Mouse (Mus musculus) cerebellum, adult 2 months (tissue): ENCODE measurements around the gene Dock9. TPM values are rescaled to one million over a fixed set of nuclear protein-coding genes. Genes with fewer than 3 reads are reported as not detected.

Source experiments
- DNase-seq, 2 experiments: peaks; one replicate each; pipeline ENCODE4 v3.0.0; 2021
- H3K27ac ChIP-seq: fragments of 200-500 bp; 2 replicates; pipeline ENCODE4 v1.5.1; 2012; ENCODE audit warnings: low read length, control low read depth, inconsistent platforms; ENCODE audit not compliant: insufficient read depth
- H3K27me3 ChIP-seq: fragments of 200-500 bp; 2 replicates; pipeline ENCODE4 v1.6.1; 2012; ENCODE audit warnings: inconsistent platforms, mild to moderate bottlenecking, low read length, moderate library complexity; ENCODE audit not compliant: control insufficient read depth, insufficient read depth
- H3K4me1 ChIP-seq: fragments of 200-500 bp; 2 replicates; pipeline ENCODE4 v1.6.1; 2011; ENCODE audit warnings: low read length; ENCODE audit not compliant: control insufficient read depth, insufficient read depth
- H3K4me3 ChIP-seq: fragments of 200-500 bp; replicated peaks from 2 replicates; pipeline ENCODE3; 2011; ENCODE audit warnings: mild to moderate bottlenecking, low read depth, low read length, control low read depth; ENCODE audit not compliant: insufficient read depth
- CTCF ChIP-seq: fragments of 200-500 bp; IDR thresholded peaks from 2 replicates; pipeline ENCODE4 v1.5.1; 2011; ENCODE audit warnings: low read depth, mild to moderate bottlenecking, control low read depth, low read length, moderate library complexity, borderline replicate concordance; ENCODE audit not compliant: insufficient read depth
- POLR2A ChIP-seq: fragments of 200-500 bp; IDR thresholded peaks from 2 replicates; pipeline ENCODE4 v1.6.1; 2011; ENCODE audit warnings: low read length, control low read depth, borderline replicate concordance; ENCODE audit not compliant: insufficient read depth
- WGBS: fragments of 180-500 bp; shearing (Covaris S2); methylation state at CpG from one replicate; pipeline ENCODE4 v1.1.7; 2018; 5-methylcytosine and 5-hydroxymethylcytosine counted together
- polyA plus RNA-seq: library from polyadenylated mRNA; depleted of rRNA; stranded (reverse); fragments of >200 nt; gene quantifications from 2 replicates; pipeline ENCODE4 v1.2.3, GENCODE M21; 2012

The Dock9 gene
- polyA plus RNA-seq, 1 experiment: 140 TPM

DNA sequence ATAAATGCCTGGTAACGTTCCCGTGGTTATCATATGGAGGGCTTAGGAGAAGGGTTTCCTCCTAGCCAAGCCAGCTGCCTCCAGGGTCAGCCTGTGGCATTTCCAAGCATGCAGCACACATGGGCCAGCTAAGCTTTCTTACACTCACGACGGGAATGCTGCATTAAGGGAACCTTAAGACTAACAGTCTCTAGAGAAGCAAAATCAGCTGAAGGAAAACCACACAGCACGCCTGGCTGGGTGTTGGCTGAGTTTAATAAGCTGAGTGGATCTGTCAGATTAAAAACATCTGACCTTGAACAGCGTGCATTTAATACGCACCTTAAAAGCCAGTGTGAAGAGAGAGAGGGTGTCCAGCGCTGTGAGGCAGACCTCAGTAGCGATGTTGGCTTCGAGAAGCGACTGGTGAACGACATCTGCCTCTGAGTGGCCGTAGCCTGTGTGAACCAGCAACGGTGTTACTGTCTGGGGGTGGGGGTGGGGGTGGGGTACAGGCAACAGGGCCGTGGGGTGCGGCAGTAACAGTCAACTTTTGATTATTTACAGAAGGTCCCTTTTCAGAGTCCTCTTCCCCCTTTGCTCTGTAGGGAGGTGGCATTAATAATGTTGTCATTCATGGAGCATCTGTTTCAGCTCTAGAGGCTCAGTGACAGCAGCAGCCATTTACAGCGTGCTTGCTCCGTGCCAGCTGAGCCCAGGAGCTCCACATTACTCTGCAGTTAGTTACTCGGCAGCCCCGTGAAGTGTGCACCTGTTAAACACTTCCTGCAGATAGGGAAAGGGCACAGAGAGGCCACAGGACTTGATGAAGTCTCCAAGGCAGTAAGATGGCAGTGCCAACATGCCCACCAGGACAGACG lies 211.5 kb downstream of the Dock9 start:
- no peak for DNase-seq
- Histone ChIP-seq H3K27me3 (no peaks in the 10 kb centered on the region), H3K27ac (no peak overlapping the region), H3K4me3 (no peak overlapping the region), H3K4me1 (peaks cover 11% of the 10 kb centered on the region)
- no peak for TF ChIP-seq CTCF
- 43% methylated on average over 21 of the region's 21 CpGs for WGBS

GRCm38 (mm10) chr14:121579055-121579454 lies 218.6 kb downstream of the Dock9 start:
- 53% methylated on average over 3 of the region's 3 CpGs for WGBS
- Histone ChIP-seq H3K27ac (no peak overlapping the region), H3K4me1 (no peaks in the 10 kb centered on the region), H3K4me3 (no peak overlapping the region), H3K27me3 (no peaks in the 10 kb centered on the region)
- DNase-seq: peak; percentile 41 to 57
- TF ChIP-seq POLR2A (no peak), CTCF (peak; percentile 65; the same call in 1 of the 2 replicates)

DNA sequence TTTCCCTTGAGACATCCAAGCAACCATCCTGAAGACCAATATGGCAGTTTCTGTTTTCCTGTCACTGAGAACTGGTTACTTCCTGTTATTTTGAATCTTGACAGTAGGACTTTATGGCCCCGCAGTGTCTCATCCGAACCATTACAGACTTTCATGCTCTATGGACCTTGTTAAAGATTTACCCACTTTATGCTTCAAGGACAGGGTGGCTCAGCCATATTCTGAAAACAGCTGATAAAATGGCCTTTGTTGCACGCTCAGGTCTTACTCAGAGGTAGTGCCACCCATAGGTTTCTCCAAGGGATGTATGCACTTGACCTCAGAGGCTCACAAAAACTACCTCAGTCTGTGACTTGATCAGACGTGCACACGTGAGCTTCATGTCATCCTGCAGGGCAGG lies 224.2 kb downstream of the Dock9 start:
- 93% methylated on average over 5 of the region's 5 CpGs for WGBS

GRCm38 (mm10) chr14:121566794-121567201 lies 230.8 kb downstream of the Dock9 start:
- H3K27ac ChIP-seq: no peak overlapping the region
- 44% methylated on average over 9 of the region's 9 CpGs for WGBS
- H3K27me3 ChIP-seq: no peaks in the 10 kb centered on the region
- H3K4me1 ChIP-seq: no peaks in the 10 kb centered on the region
- TF ChIP-seq CTCF: no peak
- TF ChIP-seq POLR2A: no peak
- no peak overlapping the region for H3K4me3 ChIP-seq
- DNase-seq: no peak

More for the DNA sequence above, 224.2 kb downstream of the Dock9 start:
- no peak for DNase-seq
- Histone ChIP-seq H3K4me3 (no peak overlapping the region), H3K4me1 (peaks cover 3% of the 10 kb centered on the region; the same call in 1 of the 2 replicates), H3K27ac (no peak overlapping the region), H3K27me3 (no peaks in the 10 kb centered on the region)
- no peak for TF ChIP-seq POLR2A

GRCm38 (mm10) chr14:121565930-121566329 lies 231.7 kb downstream of the Dock9 start:
- 57% methylated on average over 6 of the region's 6 CpGs for WGBS
- Histone ChIP-seq H3K4me1 (no peaks in the 10 kb centered on the region), H3K27me3 (no peaks in the 10 kb centered on the region), H3K4me3 (no peak overlapping the region), H3K27ac (no peak overlapping the region)
- DNase-seq: no peak
- TF ChIP-seq POLR2A (no peak), CTCF (no peak)

- TF ChIP-seq POLR2A (no peak), CTCF (no peak)
- Histone ChIP-seq H3K27ac (no peak overlapping the region), H3K27me3 (no peaks in the 10 kb centered on the region), H3K4me1 (no peaks in the 10 kb centered on the region), H3K4me3 (no peak overlapping the region)
- DNase-seq: no peak
- WGBS: 53% methylated on average over 7 of the region's 7 CpGs
Observed at GRCm38 (mm10) chr14:121564656-121565055, 233.0 kb downstream of the Dock9 start.

DNA sequence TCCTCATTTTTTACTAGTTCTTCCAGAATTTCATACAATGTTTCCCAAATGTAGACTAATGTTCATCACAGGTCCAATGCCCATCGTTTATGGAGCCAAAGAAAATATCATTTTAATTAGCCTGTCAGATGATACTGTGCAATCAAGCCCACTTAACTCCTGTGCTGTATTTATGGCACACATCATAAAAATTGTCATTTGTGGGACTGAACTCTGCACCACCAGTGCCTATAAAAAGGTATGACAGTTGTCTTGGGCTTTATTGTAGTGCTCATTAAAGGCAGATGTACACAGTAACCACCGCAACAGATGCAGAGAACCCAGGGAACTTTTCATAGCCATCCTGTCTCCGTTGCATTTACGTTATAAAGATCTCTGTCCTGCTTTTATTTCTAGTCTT lies 233.7 kb downstream of the Dock9 start:
- no peaks in the 10 kb centered on the region for H3K4me1 ChIP-seq
- 86% methylated on average over 4 of the region's 4 CpGs for WGBS
- no peak overlapping the region for H3K4me3 ChIP-seq
- no peak overlapping the region for H3K27ac ChIP-seq
- DNase-seq: no peak
- no peaks in the 10 kb centered on the region for H3K27me3 ChIP-seq
- TF ChIP-seq POLR2A (no peak), CTCF (no peak)

DNA sequence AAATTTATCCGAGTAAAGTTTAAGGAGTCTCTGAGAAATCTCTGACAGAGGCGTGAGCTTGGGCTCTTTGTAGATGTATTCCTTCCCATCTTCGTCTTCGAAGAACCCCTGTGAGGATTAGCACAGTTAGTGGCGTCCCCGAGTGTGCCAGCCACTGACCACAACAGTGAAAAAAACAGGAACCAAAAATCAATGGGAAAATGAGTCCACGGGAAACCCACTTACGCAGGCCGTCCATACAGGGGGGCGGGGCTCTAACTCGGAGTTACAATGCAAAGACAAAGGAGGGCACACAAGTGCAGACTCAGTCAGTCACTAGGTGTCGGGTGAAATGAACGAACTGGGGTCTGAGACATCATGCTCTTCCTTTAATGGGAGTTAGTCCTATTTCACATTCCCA lies 238.6 kb downstream of the Dock9 start:
- Histone ChIP-seq H3K4me1 (no peaks in the 10 kb centered on the region), H3K27me3 (no peaks in the 10 kb centered on the region), H3K4me3 (no peak overlapping the region), H3K27ac (no peak overlapping the region)
- 74% methylated on average over 13 of the region's 13 CpGs for WGBS
- TF ChIP-seq POLR2A: no peak
- no peak for TF ChIP-seq CTCF
- no peak for DNase-seq
